15 mouse cellular contexts compared by ENCODE assay signal in the genomic region with DNA sequence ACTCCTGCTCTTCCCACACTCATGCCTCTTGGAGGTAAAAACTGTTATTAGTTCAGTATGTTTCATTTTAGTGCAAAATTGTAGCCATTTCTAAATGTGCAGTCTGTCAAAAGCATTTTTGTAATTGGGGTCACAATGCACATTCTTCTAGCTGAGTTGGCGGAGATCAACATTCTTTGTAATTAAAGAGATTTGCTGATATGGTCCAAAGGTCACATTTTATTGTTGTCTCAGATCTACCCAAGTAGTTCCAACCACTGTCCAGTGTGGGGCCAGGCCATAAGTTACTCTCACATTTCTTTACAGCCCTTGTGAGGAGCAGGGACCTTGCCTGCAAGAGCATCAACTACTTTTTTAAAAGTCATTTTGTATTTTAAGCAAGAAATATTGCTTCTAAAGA. TPM values are rescaled to one million over a fixed set of nuclear protein-coding genes. Genes with fewer than 3 reads are reported as not detected.
A peak's percentile ranks its signal among the peaks of the same experiment; 100 is the strongest.
DNase-seq lines count a peak whose midpoint lies in the region; ATAC-seq and TF ChIP-seq lines count a peak whose summit lies in the region.
"Had no signal": no experiment of that assay in that cellular context is flagged by ENCODE, and none has a peak within 500 bp of the region (broad histone marks: within the 10 kb centered on the region; RNA-seq: fewer than 3 reads in every experiment).

No protein-coding gene starts in this region.

- no peaks in the 10 kb centered on the region for H3K9me3 ChIP-seq in lung, embryonic 14.5 days (ENCODE audit: low read depth, low read length)
- H3K9me3 ChIP-seq in kidney, embryonic 15.5 days (replicated peaks) = no peaks in the 10 kb centered on the region
- H3K9me3 ChIP-seq in heart, embryonic 12.5 days (replicated peaks) = no peaks in the 10 kb centered on the region
- H3K9me3 ChIP-seq: embryonic facial prominence, embryonic 12.5 days; hindbrain, embryonic 13.5 days; limb, embryonic 10.5 days; liver, embryonic 13.5 days; midbrain, embryonic 12.5 days had no signal

- 68% methylated on average over 1 of the region's 1 CpGs for WGBS in lung, embryonic 14.5 days
- 26% methylated on average over 1 of the region's 1 CpGs for whole genome bisulfite sequencing in kidney, embryonic 15.5 days
- 80% methylated on average over 1 of the region's 1 CpGs for WGBS in heart, embryonic 12.5 days

- H3K4me3 ChIP-seq in lung, embryonic 14.5 days (ENCODE audit: low read depth, low read length) = no peak overlapping the region
- H3K4me3 ChIP-seq in kidney, embryonic 15.5 days (replicated peaks) = no peak overlapping the region
- H3K4me3 ChIP-seq in heart, embryonic 12.5 days = no peak overlapping the region
- H3K4me3 ChIP-seq: embryonic facial prominence, embryonic 12.5 days; hindbrain, embryonic 13.5 days; left cerebral cortex, adult 2 months; limb, embryonic 10.5 days; liver, embryonic 13.5 days; midbrain, embryonic 12.5 days had no signal

- H3K4me2 ChIP-seq in lung, embryonic 14.5 days = no peak overlapping the region
- no peak overlapping the region for H3K4me2 ChIP-seq in kidney, embryonic 15.5 days
- H3K4me2 ChIP-seq in heart, embryonic 12.5 days = no peak overlapping the region
- H3K4me2 ChIP-seq: embryonic facial prominence, embryonic 12.5 days; hindbrain, embryonic 13.5 days; liver, embryonic 13.5 days; midbrain, embryonic 12.5 days had no signal

- H3K27me3 ChIP-seq in lung, embryonic 14.5 days (ENCODE audit: insufficient read depth, low read length) = no peaks in the 10 kb centered on the region
- no peaks in the 10 kb centered on the region for H3K27me3 ChIP-seq in kidney, embryonic 15.5 days
- H3K27me3 ChIP-seq in heart, embryonic 12.5 days (replicated peaks) = no peaks in the 10 kb centered on the region
- H3K27me3 ChIP-seq: embryonic facial prominence, embryonic 12.5 days; hindbrain, embryonic 13.5 days; liver, embryonic 13.5 days; midbrain, embryonic 12.5 days had no signal

- H3K27ac ChIP-seq in lung, embryonic 14.5 days (ENCODE audit: low read depth) = no peak overlapping the region
- no peak overlapping the region for H3K27ac ChIP-seq in kidney, embryonic 15.5 days
- H3K27ac ChIP-seq in heart, embryonic 12.5 days (ENCODE audit: poor library complexity, severe bottlenecking) = no peak overlapping the region
- H3K27ac ChIP-seq: embryonic facial prominence, embryonic 12.5 days; hindbrain, embryonic 13.5 days; left cerebral cortex, adult 2 months; limb, embryonic 10.5 days; liver, embryonic 13.5 days; midbrain, embryonic 12.5 days had no signal

- no peaks in the 10 kb centered on the region for H3K36me3 ChIP-seq in lung, embryonic 14.5 days (ENCODE audit: insufficient read depth)
- no peaks in the 10 kb centered on the region for H3K36me3 ChIP-seq in kidney, embryonic 15.5 days
- no peaks in the 10 kb centered on the region for H3K36me3 ChIP-seq in heart, embryonic 12.5 days
- H3K36me3 ChIP-seq: embryonic facial prominence, embryonic 12.5 days; hindbrain, embryonic 13.5 days; liver, embryonic 13.5 days; midbrain, embryonic 12.5 days had no signal

- no peak for ATAC-seq in lung, embryonic 14.5 days (ENCODE audit: insufficient read depth)
- peak; percentile 87 for ATAC-seq in kidney, embryonic 15.5 days (replicated peaks; ENCODE audit: low FRiP score)
- ATAC-seq in monocyte, adult 5-6 weeks (replicated peaks; ENCODE audit: insufficient number of reproducible peaks, low FRiP score, low TSS enrichment, poor library complexity, severe bottlenecking) = no peak
- ATAC-seq in heart, embryonic 12.5 days (ENCODE audit: insufficient number of reproducible peaks, low FRiP score) = no peak

- DNase-seq in lung, embryonic 14.5 days = peak; percentile 16
- no peak for DNase-seq in lung, postnatal 14 days
- DNase-seq in adipocyte (ENCODE audit: low spot score) = peak; percentile 37
- peak; percentile 19 for DNase-seq in retina, postnatal 1 day
- DNase-seq: cerebellum, postnatal 36 days; gastrocnemius, postnatal 14 days; liver, embryonic 13.5 days had no signal

- H3K4me1 ChIP-seq in lung, embryonic 14.5 days (ENCODE audit: insufficient read depth) = no peaks in the 10 kb centered on the region
- 0 out of 2 replicates have a peak, but pooled peaks cover 3% of the 10 kb centered on the region for H3K4me1 ChIP-seq in kidney, embryonic 15.5 days
- H3K4me1 ChIP-seq in heart, embryonic 12.5 days (replicated peaks) = no peaks in the 10 kb centered on the region
- H3K4me1 ChIP-seq: embryonic facial prominence, embryonic 12.5 days; hindbrain, embryonic 13.5 days; limb, embryonic 10.5 days; liver, embryonic 13.5 days; midbrain, embryonic 12.5 days had no signal

- no peak overlapping the region for H3K9ac ChIP-seq in lung, embryonic 14.5 days
- H3K9ac ChIP-seq in kidney, embryonic 15.5 days = no peak overlapping the region
- no peak overlapping the region for H3K9ac ChIP-seq in heart, embryonic 12.5 days
- H3K9ac ChIP-seq: embryonic facial prominence, embryonic 12.5 days; hindbrain, embryonic 13.5 days; liver, embryonic 13.5 days; midbrain, embryonic 12.5 days had no signal

- TF ChIP-seq CTCF in lung, embryonic 14.5 days (IDR thresholded peaks at IDR 0.05; ENCODE audit: low read depth) = no peak

RNA-seq across cellular contexts. Expression of a gene that starts 24.7 kb away (rescaled TPM):
- polyA plus RNA-seq in lung, embryonic 14.5 days (2014; fragmentation: Nextera tagmentation; extraction: Ambion mirVana) = 28.3 and 30.0 TPM in 2 replicates
- 24.4 and 24.6 TPM in 2 replicates for polyA plus RNA-seq in kidney, embryonic 15.5 days (2015; fragmentation: Nextera tagmentation; extraction: Ambion mirVana)
- not detected in 3 replicates for total RNA-seq in monocyte, adult 5-6 weeks (2017)
- 20.8 and 21.5 TPM in 2 replicates for polyA plus RNA-seq in heart, embryonic 12.5 days (2016; fragmentation: Nextera tagmentation; extraction: Ambion mirVana)
